Mouse (Mus musculus): ENCODE results near the gene AC124108.1. TPM values are rescaled to one million over a fixed set of nuclear protein-coding genes. Genes with fewer than 3 reads are reported as not detected.

The AC124108.1 gene
- polyA plus RNA-seq, 1 experiment: not detected

GRCm38 (mm10) chr1:132208154-132208553 lies 16.9 kb downstream of the AC124108.1 start:
- TF ChIP-seq POLR2A (IDR thresholded peaks at IDR 0.05; ENCODE audit: borderline replicate concordance, extremely low read depth, low read depth, low read length) (no peak), CTCF (IDR thresholded peaks at IDR 0.05; ENCODE audit: insufficient read depth, low read length) (no peak)
- no peak overlapping the region for H3K4me3 ChIP-seq (replicated peaks; ENCODE audit: extremely low read depth, low read depth, low read length)
- H3K4me1 ChIP-seq (ENCODE audit: control insufficient read depth, insufficient read depth, low read length): 0 out of 2 replicates have a peak, but pooled peaks cover 4% of the 10 kb centered on the region
- no peak for DNase-seq
- WGBS: 32% methylated on average over 4 of the region's 4 CpGs

- DNase-seq: no peak
- H3K4me3 ChIP-seq (replicated peaks; ENCODE audit: extremely low read depth, low read depth, low read length): no peak overlapping the region
- H3K4me1 ChIP-seq (ENCODE audit: control insufficient read depth, insufficient read depth, low read length): 0 out of 2 replicates have a peak, but pooled peaks cover 4% of the 10 kb centered on the region
- TF ChIP-seq POLR2A (IDR thresholded peaks at IDR 0.05; ENCODE audit: borderline replicate concordance, extremely low read depth, low read depth, low read length) (no peak), CTCF (IDR thresholded peaks at IDR 0.05; ENCODE audit: insufficient read depth, low read length) (no peak)
- WGBS: 84% methylated on average over 10 of the region's 10 CpGs
Observed at GRCm38 (mm10) chr1:132209400-132209799, 18.1 kb downstream of the AC124108.1 start.

DNA sequence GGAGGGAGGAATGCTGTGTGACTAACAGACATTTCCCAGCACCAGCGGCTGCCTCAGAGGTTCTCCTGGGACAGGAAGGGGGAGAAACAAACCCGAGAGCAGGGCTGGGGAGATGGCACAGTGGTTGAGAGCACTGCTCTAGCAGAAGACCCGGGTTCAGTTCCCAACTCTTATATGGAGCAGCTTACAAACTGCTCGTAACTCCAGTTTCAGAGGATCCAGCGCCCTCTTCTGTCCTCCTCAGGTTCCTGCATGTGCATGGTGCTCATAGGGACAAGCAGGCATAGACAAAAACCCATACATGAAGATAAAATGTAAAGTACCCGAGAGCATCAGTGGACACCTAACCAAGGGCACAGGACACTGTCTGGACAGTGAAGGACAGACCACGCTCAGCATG lies 19.7 kb downstream of the AC124108.1 start:
- Histone ChIP-seq H3K4me1 (ENCODE audit: control insufficient read depth, insufficient read depth, low read length) (0 out of 2 replicates have a peak, but pooled peaks cover 4% of the 10 kb centered on the region), H3K4me3 (replicated peaks; ENCODE audit: extremely low read depth, low read depth, low read length) (no peak overlapping the region)
- no peak for DNase-seq
- 21% methylated on average over 7 of the region's 7 CpGs for WGBS
- TF ChIP-seq CTCF (IDR thresholded peaks at IDR 0.05; ENCODE audit: insufficient read depth, low read length): peak; percentile 70
- TF ChIP-seq POLR2A (IDR thresholded peaks at IDR 0.05; ENCODE audit: borderline replicate concordance, extremely low read depth, low read depth, low read length): no peak

DNA sequence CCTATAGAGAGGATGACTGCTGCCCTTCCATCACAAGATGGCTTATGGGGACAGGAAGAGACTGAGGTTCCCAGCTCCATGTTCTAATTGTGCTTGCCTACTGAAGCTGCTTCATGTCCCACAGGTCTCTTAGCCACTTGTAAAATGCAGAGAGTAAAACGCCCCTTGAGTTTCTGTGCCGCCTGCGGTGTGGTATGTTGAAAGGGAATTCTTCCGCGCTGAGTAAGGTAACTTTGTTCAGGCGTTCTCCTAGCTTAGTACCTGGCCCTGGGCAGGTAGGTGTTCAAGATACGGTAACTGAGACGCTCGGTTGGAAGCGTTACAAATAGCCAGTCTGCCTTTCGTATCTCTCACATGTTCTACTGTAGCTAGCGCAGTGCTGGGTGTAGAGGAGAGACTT lies 20.4 kb downstream of the AC124108.1 start:
- H3K4me3 ChIP-seq (replicated peaks; ENCODE audit: extremely low read depth, low read depth, low read length): no peak overlapping the region
- H3K4me1 ChIP-seq (ENCODE audit: control insufficient read depth, insufficient read depth, low read length): 0 out of 2 replicates have a peak, but pooled peaks cover 4% of the 10 kb centered on the region
- WGBS: 37% methylated on average over 12 of the region's 12 CpGs
- DNase-seq: no peak
- TF ChIP-seq POLR2A (IDR thresholded peaks at IDR 0.05; ENCODE audit: borderline replicate concordance, extremely low read depth, low read depth, low read length) (no peak), CTCF (IDR thresholded peaks at IDR 0.05; ENCODE audit: insufficient read depth, low read length) (no peak)

DNA sequence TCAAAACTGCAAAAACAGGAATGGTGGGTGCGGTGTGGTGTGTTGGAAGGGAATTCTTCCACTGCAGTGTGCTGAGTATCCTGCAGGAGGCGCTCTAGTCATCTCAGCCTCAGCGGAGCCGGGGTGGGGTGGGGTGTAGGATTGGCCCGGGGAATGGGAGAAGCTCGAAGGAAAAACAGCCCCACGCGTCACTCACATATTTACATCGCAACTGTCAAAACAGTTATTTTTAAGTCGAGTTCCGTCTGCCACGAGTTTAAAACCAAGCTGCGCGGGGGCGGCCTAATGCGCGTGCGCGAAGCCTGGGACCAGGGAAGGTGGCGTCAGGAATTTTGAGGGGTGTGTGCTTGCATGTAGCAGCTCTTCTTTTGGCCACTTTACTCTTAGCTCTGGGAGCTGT lies 21.0 kb downstream of the AC124108.1 start:
- peak overlapping the region; percentile 17 for H3K4me3 ChIP-seq (replicated peaks; ENCODE audit: extremely low read depth, low read depth, low read length)
- 4% methylated on average over 20 of the region's 20 CpGs for WGBS
- peak; percentile 70 for DNase-seq
- TF ChIP-seq CTCF (IDR thresholded peaks at IDR 0.05; ENCODE audit: insufficient read depth, low read length) (peak; percentile 75), POLR2A (IDR thresholded peaks at IDR 0.05; ENCODE audit: borderline replicate concordance, extremely low read depth, low read depth, low read length) (no peak)
- 0 out of 2 replicates have a peak, but pooled peaks cover 4% of the 10 kb centered on the region for H3K4me1 ChIP-seq (ENCODE audit: control insufficient read depth, insufficient read depth, low read length)

- 0 out of 2 replicates have a peak, but pooled peaks cover 4% of the 10 kb centered on the region for H3K4me1 ChIP-seq (ENCODE audit: control insufficient read depth, insufficient read depth, low read length)
- WGBS: 63% methylated on average over 6 of the region's 6 CpGs
- H3K4me3 ChIP-seq (replicated peaks; ENCODE audit: extremely low read depth, low read depth, low read length): no peak overlapping the region
- DNase-seq: no peak
- no peak for TF ChIP-seq CTCF (IDR thresholded peaks at IDR 0.05; ENCODE audit: insufficient read depth, low read length)
- TF ChIP-seq POLR2A (IDR thresholded peaks at IDR 0.05; ENCODE audit: borderline replicate concordance, extremely low read depth, low read depth, low read length): no peak
Observed at GRCm38 (mm10) chr1:132213076-132213475, 21.8 kb downstream of the AC124108.1 start.

DNA sequence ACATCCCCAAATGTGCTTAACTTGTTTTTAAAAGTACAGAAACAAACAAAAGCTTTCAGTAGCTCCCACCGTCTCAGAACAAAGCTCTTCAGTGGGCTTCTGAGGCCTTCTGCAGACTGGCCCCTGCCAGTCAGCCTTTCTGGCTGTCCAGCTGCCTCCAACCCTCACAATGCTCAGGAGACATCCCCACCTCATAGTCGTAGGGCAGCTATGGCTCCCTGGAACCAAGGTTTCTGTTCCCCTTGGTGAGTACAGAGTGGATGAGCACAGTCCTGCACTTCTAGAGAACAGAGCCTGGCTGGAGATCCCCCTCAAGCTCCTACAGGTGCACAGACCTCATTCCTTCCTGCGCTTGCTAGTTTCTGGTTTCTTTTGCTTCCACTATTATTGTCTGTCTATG lies 25.0 kb downstream of the AC124108.1 start:
- DNase-seq: no peak
- TF ChIP-seq POLR2A (IDR thresholded peaks at IDR 0.05; ENCODE audit: borderline replicate concordance, extremely low read depth, low read depth, low read length): no peak
- no peak for TF ChIP-seq CTCF (IDR thresholded peaks at IDR 0.05; ENCODE audit: insufficient read depth, low read length)
- Histone ChIP-seq H3K4me3 (replicated peaks; ENCODE audit: extremely low read depth, low read depth, low read length) (no peak overlapping the region), H3K4me1 (ENCODE audit: control insufficient read depth, insufficient read depth, low read length) (0 out of 2 replicates have a peak, but pooled peaks cover 4% of the 10 kb centered on the region)
- WGBS: 72% methylated on average over 3 of the region's 3 CpGs

DNA sequence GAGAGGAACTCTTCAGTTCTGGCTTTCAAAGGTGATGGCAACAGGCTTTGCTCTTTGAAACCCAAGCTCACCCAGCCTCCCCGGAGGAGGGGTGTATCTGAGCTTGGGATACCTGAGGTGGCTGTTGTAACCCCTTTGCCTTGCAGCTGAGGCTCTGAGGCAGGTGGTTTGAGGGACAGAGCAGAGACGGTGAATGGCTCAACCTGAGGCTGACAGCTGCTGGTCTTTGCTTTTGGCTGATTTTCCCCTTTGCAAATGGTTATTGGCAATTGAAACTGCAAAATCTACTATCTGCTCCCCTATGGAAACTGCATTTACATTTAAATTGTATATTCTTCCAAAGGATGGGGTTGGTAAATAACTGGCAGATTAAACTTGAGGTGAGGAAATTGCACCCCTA lies 30.4 kb downstream of the AC124108.1 start:
- no peak overlapping the region for H3K4me3 ChIP-seq (replicated peaks; ENCODE audit: extremely low read depth, low read depth, low read length)
- 38% methylated on average over 2 of the region's 2 CpGs for whole genome bisulfite sequencing
- H3K4me1 ChIP-seq (ENCODE audit: control insufficient read depth, insufficient read depth, low read length): no peaks in the 10 kb centered on the region
- TF ChIP-seq CTCF (IDR thresholded peaks at IDR 0.05; ENCODE audit: insufficient read depth, low read length) (no peak), POLR2A (IDR thresholded peaks at IDR 0.05; ENCODE audit: borderline replicate concordance, extremely low read depth, low read depth, low read length) (no peak)
- DNase-seq: no peak

- Histone ChIP-seq H3K4me1 (ENCODE audit: control insufficient read depth, insufficient read depth, low read length) (no peaks in the 10 kb centered on the region), H3K4me3 (replicated peaks; ENCODE audit: extremely low read depth, low read depth, low read length) (no peak overlapping the region)
- 48% methylated on average over 6 of the region's 6 CpGs for WGBS
- DNase-seq: no peak
- no peak for TF ChIP-seq POLR2A (IDR thresholded peaks at IDR 0.05; ENCODE audit: borderline replicate concordance, extremely low read depth, low read depth, low read length)
- TF ChIP-seq CTCF (IDR thresholded peaks at IDR 0.05; ENCODE audit: insufficient read depth, low read length): no peak
Observed at GRCm38 (mm10) chr1:132222166-132222565, 30.9 kb downstream of the AC124108.1 start.

DNA sequence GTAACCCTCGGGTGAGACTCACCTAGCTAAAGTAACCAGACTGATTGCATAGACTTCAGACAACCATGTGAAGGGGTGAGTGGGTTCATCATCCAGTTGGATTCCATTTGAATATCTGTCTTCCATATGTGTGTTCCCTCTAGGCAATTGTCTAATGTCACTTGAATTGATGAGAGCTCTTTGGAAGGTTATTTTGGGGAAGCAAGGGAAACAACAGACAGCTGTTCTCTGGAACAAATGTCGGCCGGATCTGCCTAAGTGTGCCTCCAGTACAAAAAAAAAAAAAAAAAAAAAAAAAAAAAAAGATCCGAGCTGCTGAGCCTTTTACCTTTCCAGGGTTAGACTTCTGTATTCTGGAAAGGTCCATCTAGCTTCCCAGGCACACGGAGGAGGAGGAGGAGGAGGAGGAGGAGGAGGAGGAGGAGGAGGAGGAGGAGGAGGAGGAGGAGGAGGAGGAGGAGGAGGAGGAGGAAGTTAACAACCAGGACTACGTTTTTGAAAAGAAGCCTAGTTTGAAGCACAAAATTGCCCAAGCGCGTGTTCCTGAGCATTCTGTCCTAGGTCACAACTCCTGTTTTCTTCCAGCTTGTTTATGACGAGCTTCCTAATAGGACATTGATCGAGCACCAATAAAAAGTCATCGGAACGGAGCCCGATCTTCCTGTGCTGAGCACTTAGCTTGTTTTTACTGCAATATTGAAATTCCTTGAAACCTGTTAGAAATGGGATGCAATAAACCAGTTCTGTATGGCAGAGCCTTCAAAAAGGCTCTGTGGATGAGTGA lies 35.2 kb downstream of the AC124108.1 start:
- H3K4me1 ChIP-seq (ENCODE audit: control insufficient read depth, insufficient read depth, low read length): no peaks in the 10 kb centered on the region
- TF ChIP-seq CTCF (IDR thresholded peaks at IDR 0.05; ENCODE audit: insufficient read depth, low read length) (no peak), POLR2A (IDR thresholded peaks at IDR 0.05; ENCODE audit: borderline replicate concordance, extremely low read depth, low read depth, low read length) (no peak)
- DNase-seq: no peak
- 67% methylated on average over 13 of the region's 13 CpGs for WGBS
- H3K4me3 ChIP-seq (replicated peaks; ENCODE audit: extremely low read depth, low read depth, low read length): no peak overlapping the region
